Mouse (Mus musculus) myocyte (in vitro differentiated cells): ENCODE measurements around the gene Rbms3. TPM values are rescaled to one million over a fixed set of nuclear protein-coding genes. Genes with fewer than 3 reads are reported as not detected.

Experiments used
- H3K27me3 ChIP-seq: one replicate; pipeline ENCODE4 v1.6.1; 2011; ENCODE audit not compliant: control insufficient read depth, insufficient read depth, insufficient read length
- H3K36me3 ChIP-seq: one replicate; pipeline ENCODE4 v1.6.1; 2011; ENCODE audit not compliant: control insufficient read depth, insufficient read depth
- H3K4me2 ChIP-seq: one replicate; pipeline ENCODE4 v1.6.1; 2011; ENCODE audit warnings: low read depth, control low read depth
- H3K4me3 ChIP-seq: one replicate; pipeline ENCODE4 v1.5.1; 2011; ENCODE audit warnings: mild to moderate bottlenecking, control low read depth, moderate library complexity
- H3K79me2 ChIP-seq: one replicate; pipeline ENCODE4 v1.6.1; 2011; ENCODE audit not compliant: control insufficient read depth, insufficient read depth
- H3ac ChIP-seq: one replicate; pipeline ENCODE4 v1.6.1; 2011; ENCODE audit not compliant: control insufficient read depth, insufficient read length
- CEBPB ChIP-seq: IDR thresholded peaks from 2 replicates; pipeline ENCODE4 v1.6.1; 2011; ENCODE audit warnings: mild to moderate bottlenecking, moderate library complexity; ENCODE audit not compliant: poor library complexity, insufficient read depth, severe bottlenecking
- E2F4 ChIP-seq: IDR thresholded peaks from one replicate; pipeline ENCODE4 v1.6.1; 2011; ENCODE audit warnings: mild to moderate bottlenecking, control low read depth, moderate library complexity; ENCODE audit not compliant: insufficient read depth
- MAX ChIP-seq: IDR thresholded peaks from one replicate; pipeline ENCODE4 v1.6.1; 2011; ENCODE audit warnings: low read depth, mild to moderate bottlenecking, control low read depth
- MYOD1 ChIP-seq, 3 experiments: IDR thresholded peaks; one replicate each; pipeline ENCODE4 v1.6.1; 2011; ENCODE audit warnings: control low read depth in 2 of 3, low read depth in 2 of 3, mild to moderate bottlenecking in 2 of 3, moderate library complexity in 1 of 3; ENCODE audit not compliant: insufficient read length in 2 of 3, control insufficient read depth in 1 of 3
- MYOG ChIP-seq, 3 experiments: IDR thresholded peaks; one replicate each; pipeline ENCODE4 v1.6.1; 2011; ENCODE audit warnings: control low read depth in 2 of 3, low read depth in 2 of 3, mild to moderate bottlenecking in 2 of 3; ENCODE audit not compliant: insufficient read length in 2 of 3, control insufficient read depth in 1 of 3, insufficient read depth in 1 of 3
- POLR2A ChIP-seq: IDR thresholded peaks from one replicate; pipeline ENCODE4 v1.6.1; 2011; ENCODE audit warnings: low read depth, mild to moderate bottlenecking, control low read depth, moderate library complexity; ENCODE audit not compliant: insufficient read length
- POLR2AphosphoS2 ChIP-seq: IDR thresholded peaks from one replicate; pipeline ENCODE4 v1.6.1; 2011; ENCODE audit warnings: low read depth, control low read depth; ENCODE audit not compliant: insufficient read length
- REST ChIP-seq: IDR thresholded peaks from one replicate; pipeline ENCODE4 v1.6.1; 2011; ENCODE audit warnings: mild to moderate bottlenecking, control low read depth, moderate library complexity; ENCODE audit not compliant: insufficient read depth, insufficient read length
- SRF ChIP-seq: IDR thresholded peaks from one replicate; pipeline ENCODE4 v1.6.1; 2011; ENCODE audit warnings: low read depth; ENCODE audit not compliant: control insufficient read depth, insufficient read length
- TCF12 ChIP-seq: IDR thresholded peaks from one replicate; pipeline ENCODE4 v1.6.1; 2011; ENCODE audit warnings: mild to moderate bottlenecking, control low read depth; ENCODE audit not compliant: poor library complexity, insufficient read depth, severe bottlenecking
- TCF3 ChIP-seq: IDR thresholded peaks from one replicate; pipeline ENCODE4 v1.6.1; 2011; ENCODE audit warnings: low read depth, control low read depth; ENCODE audit not compliant: insufficient read length
- USF1 ChIP-seq: IDR thresholded peaks from one replicate; pipeline ENCODE4 v1.6.1; 2011; ENCODE audit warnings: low read depth, mild to moderate bottlenecking, control low read depth, moderate library complexity
- polyA plus RNA-seq: library from polyadenylated mRNA; unstranded; fragments of >200 nt; fragmentation: generic; extraction: Trizol; gene quantifications from one replicate; pipeline ENCODE4 v1.2.1, GENCODE M21; 2012; ENCODE audit warnings: missing spikeins

Rbms3 gene
- polyA plus RNA-seq, 1 experiment, result 4.5 TPM

DNA sequence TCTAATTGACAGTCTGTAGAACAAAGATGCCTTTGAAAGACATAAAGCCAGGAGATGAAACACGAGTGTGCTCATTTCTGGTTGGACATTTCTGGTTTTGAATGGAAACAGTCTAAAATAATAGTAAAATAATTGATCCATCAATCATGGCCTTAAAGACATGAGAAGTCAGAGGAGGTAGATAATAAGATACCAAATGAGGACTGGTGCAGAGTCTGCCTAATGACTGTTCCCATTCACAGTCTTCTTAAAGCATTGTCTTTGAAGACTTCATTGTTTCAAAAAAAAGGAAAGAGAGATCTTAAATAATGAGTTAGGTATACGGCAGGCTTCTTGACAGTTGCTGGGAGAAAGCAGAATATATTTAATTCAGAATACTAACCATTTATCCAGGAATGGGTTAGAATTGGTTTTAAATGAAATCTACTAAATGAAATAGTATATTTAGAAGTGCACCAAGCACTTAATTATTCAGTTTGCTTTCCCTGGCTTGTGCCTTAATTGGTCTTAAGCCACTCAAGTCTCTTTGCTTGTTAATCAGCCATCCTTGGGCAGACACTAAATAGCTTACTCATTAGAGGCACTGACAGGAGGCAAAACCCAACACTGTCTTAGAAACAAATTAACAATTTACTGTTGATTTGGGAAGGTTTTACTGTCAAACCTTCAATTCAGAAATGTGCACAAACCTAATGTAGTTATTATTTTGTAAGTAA, 834.3 kb downstream of the Rbms3 start:
- Histone ChIP-seq H3K36me3 (peaks cover 6% of the 10 kb centered on the region), H3K4me3 (no peak overlapping the region), H3K4me2 (no peak overlapping the region), H3K27me3 (no peaks in the 10 kb centered on the region), H3K79me2 (no peaks in the 10 kb centered on the region), H3ac (no peak overlapping the region)
- TF ChIP-seq MYOG (IDR thresholded peaks at IDR 0.05; ENCODE audit: control insufficient read depth in 1 of 3, insufficient read depth in 1 of 3, insufficient read length in 2 of 3, low read depth in 2 of 3), result no peak
- TF ChIP-seq SRF, result no peak
- TF ChIP-seq POLR2AphosphoS2, result no peak
- TF ChIP-seq POLR2A, result no peak
- no peak for TF ChIP-seq USF1
- TF ChIP-seq E2F4, result no peak
- TF ChIP-seq MAX, result no peak
- no peak for TF ChIP-seq TCF3
- TF ChIP-seq TCF12, result no peak
- no peak for TF ChIP-seq REST
- no peak for TF ChIP-seq CEBPB
- no peak for TF ChIP-seq MYOD1 (IDR thresholded peaks at IDR 0.05; ENCODE audit: control insufficient read depth in 1 of 3, insufficient read length in 2 of 3, low read depth in 2 of 3)

DNA sequence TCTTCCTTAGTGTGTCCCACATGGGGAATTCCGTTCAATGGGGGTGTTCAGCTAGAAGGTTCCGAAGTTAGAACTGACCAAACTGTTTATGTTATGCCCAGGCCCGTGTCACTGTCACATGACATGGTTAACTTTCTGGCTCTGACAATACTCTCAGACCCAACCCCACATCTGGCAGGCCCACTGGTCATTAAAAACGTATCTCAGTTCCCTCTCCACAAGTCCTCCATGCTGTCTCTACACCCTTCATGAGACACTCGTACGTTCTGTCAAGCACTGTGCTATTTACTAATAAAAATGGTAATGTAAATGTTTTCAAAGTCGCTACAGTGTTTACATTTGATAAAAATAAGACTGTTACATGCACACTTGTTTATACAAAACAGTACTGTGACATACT, 837.9 kb downstream of the Rbms3 start:
- no peak for TF ChIP-seq E2F4

DNA sequence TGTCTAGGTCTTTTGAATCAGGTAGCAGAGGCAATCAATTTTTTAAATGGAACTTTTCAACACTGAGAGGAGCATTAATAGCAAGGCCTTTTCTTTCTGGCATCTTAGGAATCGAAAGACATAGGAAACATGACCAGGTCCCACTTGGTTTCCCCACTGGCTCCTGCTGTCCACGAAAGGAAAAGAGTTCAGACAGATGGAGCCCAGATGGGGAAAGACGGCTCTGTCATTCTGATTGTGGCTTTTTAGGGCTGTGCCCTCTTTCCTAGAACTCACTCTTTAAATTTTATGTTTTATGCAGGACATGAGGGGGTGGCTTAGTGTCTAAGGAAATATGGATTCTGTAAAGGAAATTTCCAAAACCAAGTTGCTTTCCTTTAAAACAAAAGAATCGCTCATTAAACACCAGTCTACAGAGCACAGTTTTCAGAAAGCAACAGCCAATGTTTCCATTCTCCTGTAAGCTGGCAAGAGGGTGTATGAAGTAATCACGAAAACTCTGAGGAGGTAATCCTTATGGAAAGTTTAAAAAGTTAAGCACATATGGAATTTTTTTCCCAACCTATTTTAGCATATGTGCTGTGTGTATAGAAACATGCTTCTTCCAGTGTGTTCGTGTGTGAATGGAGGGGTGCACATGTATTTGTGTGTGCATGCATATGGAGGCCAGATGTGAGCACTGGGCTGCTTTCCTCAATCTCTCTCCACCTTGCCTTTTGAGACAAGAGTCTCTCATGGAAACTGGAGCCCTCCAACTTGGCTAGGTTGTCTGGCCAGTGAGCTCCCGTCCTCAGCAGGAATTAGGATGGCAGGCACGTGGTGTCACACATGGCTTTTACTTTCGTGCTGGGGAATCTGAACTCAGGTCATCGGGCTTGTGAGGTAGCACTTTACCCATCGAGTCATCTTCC, 843.3 kb downstream of the Rbms3 start:
- no peaks in the 10 kb centered on the region for H3K36me3 ChIP-seq
- no peak overlapping the region for H3K4me2 ChIP-seq
- H3K79me2 ChIP-seq, result no peaks in the 10 kb centered on the region
- no peak overlapping the region for H3ac ChIP-seq
- H3K4me3 ChIP-seq, result no peak overlapping the region
- no peak for TF ChIP-seq CEBPB
- TF ChIP-seq TCF12, result no peak
- no peak for TF ChIP-seq POLR2AphosphoS2
- no peak for TF ChIP-seq MYOG (IDR thresholded peaks at IDR 0.05; ENCODE audit: control insufficient read depth in 1 of 3, insufficient read depth in 1 of 3, insufficient read length in 2 of 3, low read depth in 2 of 3)
- no peak for TF ChIP-seq SRF
- TF ChIP-seq TCF3, result no peak
- no peak for TF ChIP-seq MYOD1 (IDR thresholded peaks at IDR 0.05; ENCODE audit: control insufficient read depth in 1 of 3, insufficient read length in 2 of 3, low read depth in 2 of 3)
- no peak for TF ChIP-seq MAX
- no peak for TF ChIP-seq REST
- TF ChIP-seq E2F4, result no peak
- TF ChIP-seq USF1, result no peak
- TF ChIP-seq POLR2A, result no peak
- H3K27me3 ChIP-seq, result no peaks in the 10 kb centered on the region

More for the DNA sequence above, 837.9 kb downstream of the Rbms3 start:
- H3K27me3 ChIP-seq, result no peaks in the 10 kb centered on the region
- no peaks in the 10 kb centered on the region for H3K79me2 ChIP-seq
- H3K4me2 ChIP-seq, result no peak overlapping the region
- H3K4me3 ChIP-seq, result no peak overlapping the region
- no peak overlapping the region for H3ac ChIP-seq
- H3K36me3 ChIP-seq, result no peaks in the 10 kb centered on the region

DNA sequence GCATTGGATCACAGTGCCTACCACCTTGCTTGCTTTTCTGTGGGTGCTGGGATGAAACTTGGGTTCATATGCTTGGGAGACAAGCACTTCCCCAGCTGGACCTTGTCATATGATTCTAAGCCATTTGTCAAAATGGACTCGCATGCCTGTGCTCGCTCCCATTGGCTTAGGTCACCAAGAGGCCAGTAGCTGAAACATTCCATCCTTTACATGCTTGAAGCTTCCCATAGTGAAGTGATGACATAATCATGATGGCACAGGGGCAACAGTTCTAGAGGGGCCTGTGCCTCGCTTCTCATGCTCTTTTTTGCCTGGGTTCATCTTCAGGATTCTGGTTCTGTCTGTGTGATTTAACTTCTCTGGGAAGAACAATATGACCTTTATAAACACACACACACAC, 857.9 kb downstream of the Rbms3 start:
- TF ChIP-seq MYOD1 (IDR thresholded peaks at IDR 0.05; ENCODE audit: control insufficient read depth in 1 of 3, insufficient read length in 2 of 3, low read depth in 2 of 3), result no peak
- TF ChIP-seq REST, result no peak
- no peak for TF ChIP-seq USF1
- TF ChIP-seq SRF, result no peak
- no peak for TF ChIP-seq E2F4
- no peak for TF ChIP-seq MAX
- no peak for TF ChIP-seq POLR2AphosphoS2
- no peak for TF ChIP-seq POLR2A
- Histone ChIP-seq H3K4me3 (no peak overlapping the region), H3ac (no peak overlapping the region)

More for the DNA sequence above, 857.9 kb downstream of the Rbms3 start:
- Histone ChIP-seq H3K36me3 (no peaks in the 10 kb centered on the region), H3K27me3 (no peaks in the 10 kb centered on the region), H3K79me2 (no peaks in the 10 kb centered on the region), H3K4me2 (no peak overlapping the region)
